Mouse (Mus musculus) heart, postnatal 25 days (tissue): Measurements from ENCODE around the gene Adamtsl4. TPM values are rescaled to one million over a fixed set of nuclear protein-coding genes. Genes with fewer than 3 reads are reported as not detected.
"Not testable (repeated sequence)": the region's sequence is repeated elsewhere in the genome, so short reads cannot be mapped to it uniquely, and the experiment has no call there.

Experiments
- DNase-seq: peaks from one replicate; pipeline ENCODE4 v3.0.0; 2022; ENCODE audit warnings: low spot score
- intact Hi-C: fragments of 180-260 bp; cut with DNase I; formaldehyde crosslinking; loops from one replicate; pipeline ENCODE4 v1.15.1; 2025
- total RNA-seq, 2 experiments: library from RNA; stranded (reverse); gene quantifications; 2 replicates each; pipeline ENCODE4 v1.2.3; 2021

Gene Adamtsl4
- total RNA-seq, 2 experiments from 2014 or later = 52.6 to 64.6 TPM

DNA sequence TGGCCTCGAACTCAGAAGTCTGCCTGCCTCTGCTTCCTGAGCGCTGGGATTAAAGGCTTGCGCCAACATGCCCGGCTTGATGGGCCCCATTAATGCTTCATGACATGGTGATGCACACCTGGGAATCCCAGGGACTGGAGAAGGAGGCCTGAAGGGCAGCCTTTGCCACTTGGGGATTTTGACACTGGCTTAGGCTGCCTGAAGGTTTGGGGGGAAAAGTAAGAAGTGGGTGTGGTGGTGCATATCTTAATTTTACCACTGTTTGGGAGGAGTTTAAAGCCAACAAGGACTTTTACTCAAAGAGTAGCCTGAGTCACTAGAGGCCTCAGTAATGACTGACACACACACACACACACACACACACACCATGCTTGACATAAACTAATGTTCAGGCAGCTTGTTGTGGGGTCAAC lies 22.8 kb downstream of the Adamtsl4 start:
- intact Hi-C loops = no loop called here
- no peak for DNase-seq

DNA sequence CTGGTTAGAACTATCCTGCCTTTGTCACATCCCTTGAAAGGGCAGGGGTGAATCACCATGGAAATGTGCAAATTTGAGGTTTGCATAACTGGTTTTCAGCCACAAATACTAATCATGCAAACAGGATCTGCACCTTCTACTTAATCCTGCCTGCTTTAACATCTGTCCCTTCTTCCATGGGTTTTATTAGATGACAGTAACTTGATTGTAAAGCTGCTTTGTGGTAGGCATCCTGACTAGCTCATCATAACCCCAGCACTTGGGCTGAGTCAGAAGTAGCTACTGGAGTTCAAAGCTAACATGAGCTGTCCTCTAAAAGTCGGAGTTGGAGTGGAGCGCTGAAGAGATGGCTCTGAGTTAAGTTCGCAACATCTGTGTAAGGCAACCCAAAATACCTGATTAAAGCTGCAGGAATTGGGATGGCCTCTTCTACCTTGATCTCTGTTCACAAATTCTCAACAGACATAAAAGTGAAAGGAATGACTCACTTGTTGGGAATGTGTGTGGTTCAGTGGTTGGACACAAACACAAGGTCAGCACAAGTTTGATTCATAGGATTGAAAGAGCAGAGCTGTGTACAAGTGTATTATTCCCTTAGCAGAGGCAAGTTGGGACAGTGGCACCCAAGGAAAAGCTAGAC lies 23.6 kb downstream of the Adamtsl4 start:
- DNase-seq = no peak
- intact Hi-C loops = no loop called here

DNA sequence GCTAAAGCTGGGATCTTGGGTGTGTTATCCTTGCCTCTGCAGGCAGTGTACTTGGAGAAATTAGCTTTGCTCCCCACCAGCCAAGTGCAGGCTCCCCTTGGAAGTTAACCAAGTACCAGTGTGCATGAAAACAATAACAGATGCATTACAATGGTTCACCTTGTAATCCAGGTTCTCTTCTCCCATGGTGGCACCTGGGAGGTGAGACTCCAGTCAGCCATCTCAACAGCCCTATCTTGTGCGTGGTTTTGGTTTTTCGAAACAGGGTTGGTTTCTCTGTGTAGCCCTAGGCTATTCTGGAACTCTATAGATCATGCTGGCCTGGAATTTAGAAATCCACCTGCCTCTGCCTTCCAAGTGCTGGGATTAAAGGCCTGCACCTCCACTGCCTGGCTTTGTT lies 24.2 kb downstream of the Adamtsl4 start:
- no peak for DNase-seq
- intact Hi-C loops = no loop called here

GRCm38 (mm10) chr3:95662724-95663449 lies 24.8 kb downstream of the Adamtsl4 start:
- DNase-seq = no peak
- intact Hi-C loops = no loop called here

- intact Hi-C loops = loop anchor here (1.0 kb wide), 1 partner anchor 11 kb away; no protein-coding TSS in a partner anchor
Measured at GRCm38 (mm10) chr3:95661945-95662715, 25.6 kb downstream of the Adamtsl4 start.

DNA sequence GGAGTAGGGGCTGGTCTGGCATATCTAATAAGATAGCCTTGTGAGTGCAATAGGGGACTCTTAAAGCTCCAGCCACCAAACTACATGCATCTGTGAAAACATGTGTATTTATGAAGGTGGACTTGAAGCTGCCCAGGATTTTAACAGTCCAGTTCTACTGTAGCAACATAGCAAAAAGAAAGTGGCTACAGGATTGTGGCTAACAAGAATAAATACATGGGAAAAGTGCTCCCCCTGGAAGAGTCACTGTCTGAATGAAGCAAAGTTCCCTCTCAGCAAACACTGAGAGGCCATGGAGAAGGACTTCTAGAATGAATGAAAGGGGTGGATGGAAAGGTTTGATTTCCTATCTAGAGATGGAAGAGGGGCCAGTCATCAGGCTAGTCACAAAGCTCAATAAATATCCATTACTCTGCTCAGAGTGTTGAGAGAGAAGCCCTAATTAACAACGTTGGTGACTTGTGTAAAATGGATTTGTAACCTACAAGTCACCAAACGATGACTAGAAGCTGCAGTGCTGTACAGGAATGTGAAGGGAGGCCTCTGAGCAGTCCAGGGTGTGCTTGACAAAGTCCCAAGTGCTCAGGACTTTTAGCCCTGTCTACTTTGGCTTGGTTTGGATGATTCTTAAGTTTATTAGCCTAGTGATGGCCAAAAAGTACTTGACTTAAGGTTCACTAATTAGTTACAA lies 26.8 kb downstream of the Adamtsl4 start:
- no peak for DNase-seq
- intact Hi-C loops = loop anchor here (1.0 kb wide), 1 partner anchor 12 kb away; no protein-coding TSS in a partner anchor

More at GRCm38 (mm10) chr3:95661945-95662715, 25.6 kb downstream of the Adamtsl4 start:
- DNase-seq = no peak

- DNase-seq = no peak
- intact Hi-C loops = no loop called here
Measured at GRCm38 (mm10) chr3:95659948-95660347, 27.8 kb downstream of the Adamtsl4 start.

DNA sequence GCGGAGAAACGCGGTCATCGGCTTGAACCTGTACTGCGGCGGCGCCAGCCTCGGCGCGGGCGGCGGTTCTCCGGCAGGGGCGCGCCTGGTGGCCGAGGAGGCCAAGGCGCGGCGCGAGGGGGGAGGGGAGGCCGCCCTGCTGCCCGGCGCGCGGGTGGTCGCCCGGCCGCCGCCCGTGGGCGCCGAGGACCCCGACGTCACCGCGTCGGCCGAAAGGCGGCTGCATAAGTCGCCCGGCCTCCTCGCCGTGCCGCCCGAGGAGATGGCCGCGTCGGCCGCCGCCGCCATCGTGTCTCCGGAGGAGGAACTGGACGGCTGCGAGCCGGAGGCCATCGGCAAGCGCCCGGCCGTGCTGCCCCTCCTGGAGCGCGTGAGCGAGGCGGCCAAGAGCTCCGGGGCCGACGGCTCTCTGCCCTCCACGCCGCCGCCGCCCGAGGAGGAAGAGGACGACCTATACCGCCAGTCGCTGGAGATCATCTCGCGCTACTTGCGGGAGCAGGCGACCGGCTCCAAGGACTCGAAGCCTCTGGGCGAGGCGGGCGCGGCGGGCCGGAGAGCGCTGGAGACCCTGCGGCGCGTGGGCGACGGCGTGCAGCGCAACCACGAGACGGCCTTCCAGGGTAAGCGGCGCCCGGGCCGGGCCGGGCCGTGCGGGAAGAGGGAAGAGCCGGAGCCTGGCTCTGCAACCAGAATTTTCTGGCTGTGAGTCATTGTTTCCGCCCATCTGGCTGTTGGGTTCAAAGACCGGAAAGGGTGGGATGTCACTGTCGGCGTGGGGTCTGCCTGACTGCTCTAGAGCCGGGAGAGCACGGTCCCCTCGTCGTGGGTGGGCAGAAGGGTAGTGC lies 28.6 kb downstream of the Adamtsl4 start:
- DNase-seq = peak; percentile 80
- intact Hi-C loops = no loop called here

DNA sequence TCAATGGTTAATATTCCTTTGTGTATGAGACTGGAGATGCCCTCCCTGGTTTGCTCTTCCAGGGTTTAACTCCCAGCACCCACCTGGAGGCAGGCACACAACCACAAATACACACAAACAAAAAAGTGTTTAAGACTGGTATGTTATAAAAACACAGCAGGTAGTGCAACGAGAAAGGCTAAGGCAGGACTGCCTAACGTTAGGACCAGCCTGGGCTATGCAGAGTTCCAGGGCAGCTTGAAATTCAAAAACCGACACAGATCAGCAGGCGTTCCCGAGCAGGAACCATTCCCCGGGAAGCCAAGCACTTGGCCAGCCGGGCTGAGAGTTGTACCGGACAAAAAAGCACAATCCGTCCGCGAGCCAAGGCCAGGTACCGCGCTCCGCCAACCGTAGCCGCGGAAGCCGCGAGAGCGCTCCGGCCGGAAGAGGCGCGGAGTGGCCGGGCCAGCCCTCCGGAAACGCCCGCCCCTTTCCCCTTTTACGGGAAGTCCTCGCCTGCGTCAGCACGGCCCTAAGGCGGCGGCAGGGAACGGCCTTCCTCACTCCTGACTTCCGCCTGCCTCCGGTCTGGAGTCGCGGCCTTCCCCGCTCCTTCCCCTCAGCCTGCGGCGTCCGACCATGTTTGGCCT lies 29.4 kb downstream of the Adamtsl4 start, which contains the start of gene Mcl1:
TSS of gene Mcl1 (plus strand) at position 553 of the 632 bp plus-strand sequence.
- peak; percentile 95 for DNase-seq
- intact Hi-C loops = no loop called here

- intact Hi-C loops = no loop called here
- no peak for DNase-seq
Measured at GRCm38 (mm10) chr3:95657711-95658110, 30.0 kb downstream of the Adamtsl4 start.

DNA sequence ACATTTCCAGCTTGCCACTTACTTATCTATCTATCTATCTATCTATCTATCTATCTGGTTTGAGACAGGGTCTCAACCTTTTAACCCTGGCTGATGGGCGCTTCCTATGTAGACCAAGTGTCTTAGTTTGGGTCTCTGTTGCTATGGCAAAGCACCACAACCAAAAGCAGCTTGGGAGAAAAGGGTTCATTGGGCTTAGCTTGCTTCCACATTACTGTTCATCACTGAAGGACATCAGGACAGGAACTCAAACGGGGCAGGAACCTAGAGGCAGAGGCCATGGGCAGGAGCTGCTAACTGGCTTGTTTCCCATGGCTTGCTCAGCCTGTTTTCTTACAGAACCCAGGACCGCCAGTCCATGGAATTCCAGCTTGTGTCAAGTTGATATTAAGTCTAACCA lies 30.6 kb downstream of the Adamtsl4 start:
- no peak for DNase-seq
- intact Hi-C loops = no loop called here

GRCm38 (mm10) chr3:95655437-95655836 lies 32.3 kb downstream of the Adamtsl4 start:
- DNase-seq = no peak
- intact Hi-C loops = no loop called here

DNA sequence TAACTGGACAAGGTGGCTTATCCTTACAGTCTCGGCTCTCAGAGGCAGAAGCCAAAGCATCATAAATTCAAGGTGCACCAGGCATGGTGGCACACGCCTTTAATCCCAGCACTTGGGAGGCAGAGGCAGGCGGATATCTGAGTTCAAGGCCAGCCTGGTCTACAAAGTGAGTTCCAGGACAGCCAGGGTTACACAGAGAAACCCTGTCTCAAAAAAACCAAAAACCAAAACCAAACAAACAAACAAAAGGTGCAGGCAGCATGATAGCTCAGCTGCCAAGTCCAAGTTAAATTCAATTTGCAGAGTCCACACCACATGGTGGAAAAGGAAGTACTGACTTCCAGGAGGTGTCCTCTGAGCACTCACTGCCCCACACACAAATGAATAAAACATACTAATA lies 33.3 kb downstream of the Adamtsl4 start:
- DNase-seq, intact Hi-C loops: not testable (repeated sequence)

GRCm38 (mm10) chr3:95653473-95654034 lies 34.2 kb downstream of the Adamtsl4 start:
- intact Hi-C loops = no loop called here
- no peak for DNase-seq

DNA sequence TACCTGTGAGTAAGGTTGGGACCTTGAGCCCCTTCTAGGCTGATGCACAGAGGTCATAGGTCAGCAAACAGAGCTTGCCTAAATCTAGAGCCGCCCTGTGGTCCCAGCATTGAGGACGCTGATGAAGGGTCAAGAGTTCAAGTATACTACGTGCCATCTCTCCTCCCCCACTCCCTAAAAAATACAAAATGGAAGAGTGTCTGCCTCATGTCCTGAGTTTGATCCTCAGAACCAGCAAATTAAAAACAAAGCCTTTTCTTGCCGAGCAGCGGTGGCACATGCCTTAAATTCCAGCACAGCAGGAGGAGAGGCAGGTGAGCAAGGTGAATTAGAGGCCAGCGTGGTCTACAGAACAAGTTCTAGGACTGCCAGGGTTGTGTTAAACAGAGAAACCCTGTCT lies 34.8 kb downstream of the Adamtsl4 start:
- intact Hi-C loops = no loop called here
- DNase-seq = no peak

GRCm38 (mm10) chr3:95652204-95652811 lies 35.4 kb downstream of the Adamtsl4 start:
- DNase-seq = no peak
- intact Hi-C loops = no loop called here

- intact Hi-C loops = no loop called here
- no peak for DNase-seq
Measured at GRCm38 (mm10) chr3:95651391-95652203, 36.1 kb downstream of the Adamtsl4 start.
